Mouse (Mus musculus): ENCODE results near the gene Lpcat1.

Lpcat1 gene

DNA sequence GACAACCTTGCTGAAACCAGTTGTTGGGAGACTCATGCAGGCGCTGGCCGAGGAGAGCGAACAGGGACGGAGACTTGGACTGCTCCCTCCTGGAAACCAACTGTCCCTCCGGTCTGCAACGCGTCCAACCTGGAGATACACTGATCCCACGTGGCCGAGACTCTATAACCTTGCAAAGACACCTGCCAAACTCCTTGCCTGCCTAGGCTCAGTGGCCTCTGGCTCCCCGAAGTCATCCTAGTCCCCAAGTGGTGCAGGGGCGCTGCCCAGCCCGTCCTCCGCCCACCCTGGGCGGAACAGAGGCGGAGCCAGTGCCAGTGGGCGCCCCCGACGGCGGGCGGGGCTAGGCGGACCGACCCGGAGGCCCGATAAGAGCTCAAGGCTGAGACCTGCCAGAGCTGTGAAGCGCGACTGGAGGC lies 69.4 kb downstream of the Lpcat1 start, which contains the start of gene Slc6a3:
Gene Slc6a3, plus strand, starts transcription at position 345 of the 419 bp plus-strand sequence.
- no peak for DNase-seq (ENCODE audit: low spot score in 2 of 2)

- DNase-seq (ENCODE audit: low spot score in 2 of 2) = no peak
These were observed 69.8 kb downstream of the Lpcat1 start for GRCm38 (mm10) chr13:73536824-73537223.

GRCm38 (mm10) chr13:73564201-73564600 lies 97.2 kb downstream of the Lpcat1 start:
- no peak for DNase-seq (ENCODE audit: low spot score in 2 of 2)
